Mouse (Mus musculus) heart, postnatal 36 days (tissue): ENCODE results near the gene Sept11. TPM values are rescaled to one million over a fixed set of nuclear protein-coding genes. Genes with fewer than 3 reads are reported as not detected.

Experiments
- DNase-seq, 2 experiments: peaks; one replicate each; pipeline ENCODE4 v3.0.0; 2021 to 2022
- intact Hi-C: fragments of 180-260 bp; cut with DNase I; formaldehyde crosslinking; loops from one replicate; pipeline ENCODE4 v1.15.1; 2025
- total RNA-seq, 2 experiments: library from RNA; stranded (reverse); gene quantifications; 2 replicates each; pipeline ENCODE4 v1.2.3; 2021

The Sept11 gene
- total RNA-seq, 2 experiments from 2014 or later, result 29.9 to 32.5 TPM

- intact Hi-C loops, result no loop called here
- DNase-seq, result no peak
Observed at GRCm38 (mm10) chr5:93124031-93124826, 31.0 kb downstream of the Sept11 start.

GRCm38 (mm10) chr5:93125325-93125724 is 32.1 kb downstream of the Sept11 start:
- no peak for DNase-seq
- intact Hi-C loops, result loop anchor here (5.0 kb wide), 1 partner anchor 37 kb away; no protein-coding TSS in a partner anchor

- no peak for DNase-seq
- intact Hi-C loops, result loop anchor here (5.0 kb wide), 1 partner anchor 36 kb away; no protein-coding TSS in a partner anchor
Observed at GRCm38 (mm10) chr5:93126222-93126929, 33.1 kb downstream of the Sept11 start.

- no peak for DNase-seq
- intact Hi-C loops, result loop anchor here (5.0 kb wide), 1 partner anchor 35 kb away; no protein-coding TSS in a partner anchor
Observed at GRCm38 (mm10) chr5:93126930-93127562, 33.8 kb downstream of the Sept11 start.

- DNase-seq, result no peak
- intact Hi-C loops, result loop anchor here (5.0 kb wide), 1 partner anchor 35 kb away; no protein-coding TSS in a partner anchor
Observed at GRCm38 (mm10) chr5:93127722-93128121, 34.5 kb downstream of the Sept11 start.

- no peak for DNase-seq
- intact Hi-C loops, result loop anchor here (5.0 kb wide), 1 partner anchor 34 kb away; no protein-coding TSS in a partner anchor
Observed at GRCm38 (mm10) chr5:93128765-93129164, 35.5 kb downstream of the Sept11 start.

GRCm38 (mm10) chr5:93129953-93130352 is 36.7 kb downstream of the Sept11 start:
- intact Hi-C loops, result loop anchor here (5.0 kb wide), 1 partner anchor 32 kb away; no protein-coding TSS in a partner anchor
- DNase-seq, result no peak

- intact Hi-C loops, result no loop called here
Observed at GRCm38 (mm10) chr5:93131401-93131800, 38.2 kb downstream of the Sept11 start.

GRCm38 (mm10) chr5:93133445-93134244 is 40.4 kb downstream of the Sept11 start:
- intact Hi-C loops, result loop anchor here (2.0 kb wide), 1 partner anchor 41 kb away; the partner anchor contains the start of gene Sept11
- no peak for DNase-seq

More at GRCm38 (mm10) chr5:93131401-93131800, 38.2 kb downstream of the Sept11 start:
- no peak for DNase-seq

- intact Hi-C loops, result no loop called here
- DNase-seq, result no peak
Observed at GRCm38 (mm10) chr5:93135368-93136107, 42.3 kb downstream of the Sept11 start.

- peak; percentile 50 to 74 for DNase-seq
- intact Hi-C loops, result no loop called here
Observed at GRCm38 (mm10) chr5:93136956-93137586, 43.8 kb downstream of the Sept11 start.

- intact Hi-C loops, result no loop called here
- no peak for DNase-seq
Observed at GRCm38 (mm10) chr5:93139350-93139749, 46.1 kb downstream of the Sept11 start.

GRCm38 (mm10) chr5:93140747-93141146 is 47.5 kb downstream of the Sept11 start:
- no peak for DNase-seq
- intact Hi-C loops, result no loop called here

- intact Hi-C loops, result no loop called here
- no peak for DNase-seq
Observed at GRCm38 (mm10) chr5:93143360-93144091, 50.3 kb downstream of the Sept11 start.

GRCm38 (mm10) chr5:93144874-93145273 is 51.6 kb downstream of the Sept11 start:
- no peak for DNase-seq
- intact Hi-C loops, result no loop called here

GRCm38 (mm10) chr5:93145504-93145903 is 52.3 kb downstream of the Sept11 start:
- no peak for DNase-seq
- intact Hi-C loops, result no loop called here

GRCm38 (mm10) chr5:93149969-93150777 is 56.9 kb downstream of the Sept11 start:
- intact Hi-C loops, result no loop called here
- DNase-seq, result no peak
